Mouse (Mus musculus) embryo, embryonic 10.5 days (tissue): ENCODE data around the gene H2-K1.
A peak's percentile ranks its signal among the peaks of the same experiment; 100 is the strongest.
"Not testable (repeated sequence)": the region's sequence is repeated elsewhere in the genome, so short reads cannot be mapped to it uniquely, and the experiment has no call there.

Experiments used
- DNase-seq: peaks from one replicate; pipeline ENCODE4 v3.0.0-alpha.2; 2015; ENCODE audit warnings: low spot score

H2-K1 gene

DNA sequence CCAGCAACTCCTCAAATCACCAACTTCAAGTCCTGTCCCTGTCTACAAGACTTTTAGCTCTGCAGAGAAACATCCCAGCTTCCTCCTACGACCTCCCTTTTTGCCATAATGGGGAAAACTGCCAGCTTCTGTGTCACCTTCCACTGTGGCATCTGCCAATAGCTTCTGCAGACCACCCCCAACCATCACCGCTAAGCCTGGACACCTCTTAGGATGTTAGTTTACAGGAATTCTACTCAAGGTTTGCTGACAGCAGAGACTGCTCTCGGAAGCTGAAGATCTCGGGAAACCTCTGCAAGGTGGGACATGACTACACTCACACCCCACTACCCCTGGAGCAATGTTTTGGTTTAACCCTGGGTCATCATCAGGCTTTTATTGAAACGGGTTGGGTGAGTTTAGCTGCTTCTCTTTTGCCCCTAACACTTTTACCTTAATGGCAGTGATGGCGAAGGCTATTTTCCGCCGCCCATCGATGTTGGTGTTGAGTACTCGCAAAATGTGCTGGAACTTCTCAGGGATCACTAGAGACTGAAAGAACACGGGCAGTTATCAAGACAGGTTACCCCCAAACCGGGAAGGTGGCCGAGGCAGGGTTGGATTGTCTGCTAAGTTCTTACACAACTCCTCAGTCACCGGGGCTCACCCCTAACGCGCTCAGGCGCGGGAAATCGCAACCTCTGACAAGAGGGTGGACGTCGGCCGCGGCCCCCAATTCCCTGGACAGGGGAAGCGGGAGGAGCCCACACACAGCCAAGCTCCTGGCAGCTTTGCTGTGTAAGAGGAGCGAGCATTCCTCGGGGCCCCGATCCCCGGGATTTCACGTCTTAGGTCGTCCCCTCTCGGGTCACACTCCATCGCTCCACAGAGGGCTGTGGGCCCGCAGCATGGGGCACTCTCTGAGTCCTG lies 45.2 kb downstream of the H2-K1 start:
- no peak for DNase-seq

DNA sequence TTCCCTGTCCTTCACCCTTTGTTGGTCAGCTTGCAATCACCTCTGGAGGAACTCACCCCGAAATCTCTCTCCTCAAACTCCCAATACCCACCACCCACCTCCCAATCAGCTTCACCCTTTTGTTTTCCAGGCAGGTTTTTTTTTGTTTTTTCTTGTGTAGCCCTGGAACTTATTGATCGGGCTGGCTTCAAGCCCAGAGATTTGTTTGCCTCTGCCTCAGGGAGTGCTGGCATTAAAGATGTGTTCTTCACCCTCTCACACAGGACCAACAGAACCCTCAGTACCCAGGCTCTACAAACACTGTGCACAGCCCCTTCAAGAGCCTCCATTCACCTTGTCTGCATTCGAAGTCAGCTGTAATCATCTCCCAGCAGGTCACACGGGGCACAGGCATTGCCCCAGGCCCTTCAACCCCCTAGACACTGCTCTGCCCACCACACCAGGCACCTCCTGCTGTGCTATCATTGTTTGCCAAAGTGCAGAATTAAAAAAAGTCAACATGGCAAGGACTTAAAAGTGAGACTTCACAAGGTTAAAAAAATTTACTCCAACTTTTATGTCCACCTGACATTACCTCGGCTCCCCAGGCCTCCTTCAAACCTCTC lies 46.1 kb downstream of the H2-K1 start:
- DNase-seq, result no peak

DNA sequence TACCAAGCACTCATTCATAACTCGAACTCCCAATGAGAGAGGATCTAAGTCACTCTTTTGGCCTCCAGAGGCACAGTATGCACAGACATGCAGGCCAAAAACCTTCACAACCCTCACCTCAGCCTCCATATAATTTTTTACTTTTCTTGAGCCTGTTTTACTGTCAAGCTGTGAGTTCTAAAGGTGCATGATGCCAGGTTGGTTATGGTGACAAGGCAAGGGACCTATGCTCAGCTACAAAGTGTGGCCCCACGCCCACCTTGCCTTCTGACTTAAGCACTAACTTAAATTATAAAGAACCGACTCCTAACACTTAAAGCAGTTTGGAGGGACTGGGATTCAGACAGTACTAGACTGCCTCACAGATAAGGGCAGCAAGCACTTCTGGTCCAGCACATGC lies 46.8 kb downstream of the H2-K1 start:
- DNase-seq, result no peak

DNA sequence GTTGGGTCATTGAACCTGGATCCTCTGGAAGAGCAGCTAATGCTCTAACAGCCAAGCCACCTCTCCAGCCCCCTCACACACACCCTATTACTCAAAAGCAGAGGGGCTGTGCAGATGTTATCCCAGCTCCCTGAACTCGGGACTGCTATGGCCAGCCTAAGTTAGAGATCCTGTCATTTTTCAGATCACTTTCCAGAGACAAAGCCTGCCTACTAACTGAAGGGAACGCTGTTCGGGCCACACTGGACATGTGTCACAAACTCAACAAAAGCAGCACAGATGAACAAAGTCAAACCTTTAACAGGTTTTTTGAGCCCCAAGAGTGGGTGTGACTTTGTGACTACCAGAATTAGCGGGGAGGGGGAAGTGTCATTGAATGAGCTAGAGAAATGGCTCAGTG lies 47.3 kb downstream of the H2-K1 start:
- DNase-seq, result no peak

DNA sequence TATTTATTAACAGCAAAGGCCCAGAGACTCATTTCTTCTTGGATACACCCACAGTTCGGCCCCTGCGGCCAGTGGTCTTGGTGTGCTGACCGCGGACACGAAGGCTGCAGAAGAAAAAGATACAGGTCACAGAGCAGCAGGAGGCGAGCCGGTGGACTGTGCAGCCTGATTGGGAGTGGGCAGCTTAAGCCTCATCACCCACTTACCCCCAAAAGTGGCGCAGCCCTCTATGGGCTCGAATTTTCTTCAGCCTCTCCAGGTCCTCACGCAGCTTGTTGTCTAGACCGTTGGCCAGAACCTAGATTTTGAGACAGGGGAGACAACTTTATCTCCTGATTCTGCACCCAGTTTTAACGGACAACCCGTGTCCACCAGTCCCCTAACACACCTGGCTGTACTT lies 48.1 kb downstream of the H2-K1 start:
- DNase-seq, result not testable (repeated sequence)

DNA sequence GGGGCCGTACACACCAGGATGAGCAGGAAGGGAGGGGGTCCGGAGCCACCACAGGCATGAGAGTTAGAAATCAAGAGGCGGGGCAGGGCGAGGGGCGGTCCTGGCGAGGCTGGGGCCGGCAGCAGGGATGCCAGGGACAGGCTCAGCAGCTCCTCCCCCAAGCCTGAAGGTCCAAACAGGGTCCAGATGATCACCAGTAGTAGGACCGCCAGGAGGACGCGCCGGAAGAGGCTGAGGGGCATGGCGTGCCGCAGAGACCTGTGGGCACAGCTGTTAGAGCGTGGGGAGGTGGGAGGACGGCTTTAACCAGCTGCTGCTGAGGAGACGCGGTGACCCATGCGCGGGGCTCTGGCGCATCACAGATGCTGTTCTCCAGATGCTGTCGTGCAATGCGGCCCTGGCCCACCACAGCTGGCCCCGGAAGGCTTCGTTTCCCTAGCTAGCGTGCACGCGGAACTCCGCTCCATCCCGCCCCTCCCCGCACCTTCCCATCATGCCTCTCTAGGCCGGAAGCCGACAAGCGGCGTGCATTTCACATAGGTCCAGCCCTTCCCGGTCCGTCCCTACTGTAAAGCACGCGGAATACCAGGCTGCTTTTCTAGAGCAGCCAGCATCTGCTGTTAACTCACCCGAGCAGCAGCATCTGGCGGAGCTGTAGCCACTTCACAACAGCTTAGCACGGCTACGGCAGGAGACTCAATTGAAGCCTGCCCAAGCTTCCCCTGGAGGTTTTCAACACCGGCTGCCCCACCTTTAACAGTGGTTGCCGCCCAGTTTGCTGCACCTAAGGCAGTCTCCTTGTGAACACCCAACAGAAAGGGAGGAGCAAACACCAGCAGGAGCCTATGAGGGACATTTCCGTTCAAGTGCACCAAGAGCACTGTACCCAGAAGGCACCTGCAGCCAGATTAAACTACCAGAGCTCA lies 48.9 kb downstream of the H2-K1 start, which contains the start of gene B3galt4:
B3galt4 (minus strand) TSS at position 468 of the 926 bp plus-strand sequence.
- DNase-seq, result peak; percentile 92

DNA sequence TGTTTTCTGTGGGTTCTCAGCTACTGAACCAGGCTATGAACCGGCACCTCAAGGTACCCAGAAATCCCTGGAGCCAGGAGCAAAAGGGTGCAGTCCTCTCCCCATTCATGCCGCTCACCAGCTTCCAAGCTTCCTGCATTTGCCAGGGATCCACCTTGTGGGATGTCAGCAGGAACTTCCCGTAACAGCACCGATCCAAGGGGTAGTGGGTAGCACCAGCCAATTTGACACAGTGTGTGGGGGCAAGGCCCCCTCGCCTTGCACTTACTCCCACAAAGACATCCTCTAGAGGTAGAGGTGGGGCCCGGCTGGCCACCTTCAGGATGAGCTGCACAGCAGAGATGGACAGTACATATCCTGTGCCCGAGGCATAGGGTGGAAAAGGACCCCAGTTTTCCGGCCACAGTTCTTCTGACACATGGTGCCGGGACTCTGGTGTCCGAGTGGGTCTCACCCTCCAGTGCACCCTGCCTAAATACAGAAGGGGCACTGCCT lies 50.0 kb downstream of the H2-K1 start:
- no peak for DNase-seq

DNA sequence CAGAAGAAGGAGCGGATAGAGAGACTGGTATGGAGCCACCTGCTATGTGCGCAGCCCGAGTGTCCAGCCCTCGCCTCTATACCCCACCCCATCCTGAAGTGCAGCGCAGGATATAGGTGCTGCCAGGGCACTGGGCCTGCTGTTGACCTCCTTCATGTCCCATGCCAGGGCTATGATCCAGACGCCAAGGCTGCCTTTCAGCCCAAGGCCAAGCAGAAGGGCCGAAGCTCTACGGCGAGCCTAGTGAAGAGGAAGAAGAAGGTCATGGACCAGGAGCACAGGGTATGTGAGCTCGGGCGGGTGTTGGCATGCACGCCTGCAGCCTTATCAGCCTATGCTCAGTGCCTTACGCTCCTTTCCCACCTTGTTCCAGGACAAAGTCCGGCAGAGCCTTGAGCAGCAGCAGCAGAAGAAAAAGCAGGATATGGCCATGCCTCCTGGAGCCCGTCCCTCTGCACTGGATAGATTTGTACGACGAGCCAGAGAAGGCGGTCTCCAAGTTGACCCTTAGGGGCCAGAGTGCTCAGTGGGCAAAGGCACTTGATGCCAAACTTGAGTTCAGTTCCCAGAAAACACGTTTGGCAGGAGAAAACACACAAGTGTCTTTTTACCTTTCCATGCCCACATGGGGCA lies 51.1 kb downstream of the H2-K1 start:
- DNase-seq, result no peak

DNA sequence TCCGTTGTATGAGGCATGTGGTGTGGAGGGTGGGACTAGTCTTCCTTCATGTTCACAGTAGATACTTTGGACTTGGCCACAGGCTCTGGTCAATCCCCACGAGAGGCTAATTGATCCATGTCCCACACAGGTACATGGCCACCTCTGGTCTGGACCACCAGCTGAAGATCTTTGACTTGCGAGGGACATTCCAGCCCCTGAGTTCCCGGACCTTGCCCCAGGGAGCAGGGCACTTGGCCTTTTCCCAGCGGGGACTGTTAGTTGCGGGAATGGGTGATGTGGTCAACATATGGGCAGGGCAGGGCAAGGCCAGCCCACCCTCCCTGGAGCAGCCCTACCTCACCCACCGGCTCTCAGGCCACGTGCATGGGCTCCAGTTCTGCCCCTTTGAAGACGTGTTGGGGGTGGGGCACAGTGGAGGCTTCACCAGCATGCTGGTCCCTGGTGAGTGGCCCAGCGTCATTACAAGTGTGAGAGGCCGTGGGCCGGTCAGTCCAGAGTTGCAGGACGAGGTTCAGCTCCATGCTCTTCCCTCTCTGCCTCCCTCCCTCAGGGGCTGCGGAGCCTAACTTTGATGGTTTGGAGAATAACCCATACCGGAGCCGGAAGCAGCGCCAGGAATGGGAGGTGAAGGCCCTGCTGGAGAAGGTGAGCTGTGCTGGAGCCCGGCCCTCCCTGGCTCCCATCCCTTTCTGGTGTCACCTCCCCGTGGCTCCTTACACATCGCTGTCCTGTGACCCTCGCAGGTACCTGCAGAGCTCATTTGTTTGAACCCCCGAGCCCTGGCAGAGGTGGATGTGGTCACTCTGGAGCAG lies 51.9 kb downstream of the H2-K1 start:
- no peak for DNase-seq

DNA sequence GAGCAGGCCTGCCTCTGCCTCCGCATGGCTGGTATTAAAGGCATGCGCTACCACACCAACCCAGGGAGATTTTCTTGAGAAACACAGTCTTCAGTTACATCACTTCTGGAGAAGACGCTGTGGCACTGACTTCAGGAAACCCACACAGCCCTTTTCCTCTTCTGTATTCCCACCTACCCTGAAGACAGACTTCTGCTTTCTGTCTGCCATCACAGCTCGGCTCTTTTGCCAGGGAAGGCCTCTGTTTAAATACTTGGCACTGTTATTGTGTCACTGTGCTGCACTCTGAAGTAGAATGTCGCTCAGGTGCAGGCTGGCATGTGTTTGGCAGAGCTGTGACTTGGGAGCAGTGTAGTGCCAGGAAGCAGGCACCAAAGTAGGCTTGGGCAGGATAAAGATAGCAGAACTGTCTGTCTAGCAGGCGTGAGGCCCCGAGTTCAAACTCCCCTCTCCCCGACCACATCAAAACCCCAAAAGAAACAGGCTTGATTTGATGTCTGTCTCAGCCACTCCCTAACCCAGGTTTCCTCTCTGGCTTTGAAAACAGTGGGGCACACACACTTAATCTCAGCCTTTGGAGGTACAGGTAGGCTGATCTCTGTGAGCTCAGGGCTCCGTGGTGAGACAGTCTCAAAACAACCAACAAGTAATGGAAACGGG lies 52.6 kb downstream of the H2-K1 start:
- no peak for DNase-seq
